Mouse (Mus musculus) G1E (cell line): Measurements from ENCODE around the gene Fam168b. TPM values are rescaled to one million over a fixed set of nuclear protein-coding genes. Genes with fewer than 3 reads are reported as not detected.

Experiments used
- ATAC-seq: 2 replicates; pipeline ENCODE4 v1.8.0; 2016; ENCODE audit warnings: mild to moderate bottlenecking; ENCODE audit not compliant: insufficient number of reproducible peaks, poor library complexity, low FRiP score, severe bottlenecking; ENCODE audit errors: extremely low read depth
- DNase-seq: peaks from one replicate; pipeline ENCODE4 v3.0.0; 2012; ENCODE audit warnings: low spot score
- H3K27me3 ChIP-seq: 2 replicates; pipeline ENCODE4 v1.6.1; 2012; ENCODE audit warnings: mild to moderate bottlenecking, low read length, inconsistent platforms; ENCODE audit not compliant: insufficient read depth
- H3K36me3 ChIP-seq: replicated peaks from 2 replicates; pipeline ENCODE3; 2012; ENCODE audit warnings: mild to moderate bottlenecking, inconsistent platforms
- H3K4me1 ChIP-seq: 2 replicates; pipeline ENCODE4 v1.6.1; 2012; ENCODE audit warnings: low read depth, low read length, inconsistent platforms, mixed read lengths; ENCODE audit not compliant: insufficient read depth
- H3K4me3 ChIP-seq: 2 replicates; pipeline ENCODE4 v1.5.1; 2012; ENCODE audit warnings: low read depth, mild to moderate bottlenecking, inconsistent platforms, low read length, moderate library complexity, mixed read lengths
- H3K9me3 ChIP-seq: replicated peaks from 2 replicates; pipeline ENCODE4 v1.6.1; 2012; ENCODE audit warnings: inconsistent platforms
- CTCF ChIP-seq: IDR thresholded peaks from 2 replicates; pipeline ENCODE4 v1.5.1; 2012; ENCODE audit warnings: low read depth, low read length, inconsistent platforms, mixed read lengths
- GATA1 ChIP-seq: IDR thresholded peaks from 2 replicates; pipeline ENCODE4 v1.6.1; 2012; ENCODE audit warnings: borderline replicate concordance, low read length, inconsistent platforms, mixed read lengths
- GATA2 ChIP-seq: IDR thresholded peaks from 2 replicates; pipeline ENCODE4 v1.6.1; 2012; ENCODE audit warnings: low read depth, low read length, inconsistent platforms, borderline replicate concordance
- POLR2AphosphoS5 ChIP-seq: IDR thresholded peaks from 2 replicates; pipeline ENCODE4 v1.6.1; 2012; ENCODE audit warnings: low read depth, low read length, inconsistent platforms; ENCODE audit not compliant: insufficient replicate concordance
- TAL1 ChIP-seq: conservative IDR thresholded peaks from 2 replicates; pipeline ENCODE4 v1.6.1; 2012; ENCODE audit warnings: low read depth, low read length, inconsistent platforms, mixed read lengths
- polyA plus RNA-seq: library from polyadenylated mRNA; stranded (reverse); fragments of >175 nt; gene quantifications from 2 replicates; pipeline ENCODE4 v1.2.3, GENCODE M21; 2012
- total RNA-seq, 2 experiments: library from RNA; stranded (forward) in 1 of 2; stranded (reverse) in 1 of 2; fragments of 200-1000 nt in 1 of 2; fragments of >200 nt in 1 of 2; fragmentation: Nextera tagmentation in 1 of 2; gene quantifications; 2 replicates each; pipeline ENCODE4 v1.2.3; 2014 to 2017

The Fam168b gene
- total and polyA plus RNA-seq, 3 experiments: 75.1 to 401 (median 95.3) TPM

- Histone ChIP-seq H3K9me3 (no peaks in the 10 kb centered on the region), H3K27me3 (no peaks in the 10 kb centered on the region), H3K4me1 (peaks cover 29% of the 10 kb centered on the region), H3K4me3 (no peak overlapping the region), H3K36me3 (peaks cover 99% of the 10 kb centered on the region)
- TF ChIP-seq CTCF: no peak
- TF ChIP-seq TAL1: no peak
- TF ChIP-seq GATA2: no peak
- no peak for TF ChIP-seq GATA1
- no peak for TF ChIP-seq POLR2AphosphoS5
- DNase-seq: no peak
- ATAC-seq: no peak
Observed at GRCm38 (mm10) chr1:34830934-34831333, 11.9 kb downstream of the Fam168b start.

- DNase-seq (no peak), ATAC-seq (no peak)
- TF ChIP-seq TAL1 (no peak), POLR2AphosphoS5 (no peak), GATA1 (no peak), GATA2 (no peak), CTCF (no peak)
- Histone ChIP-seq H3K27me3 (no peaks in the 10 kb centered on the region), H3K9me3 (no peaks in the 10 kb centered on the region), H3K4me3 (no peak overlapping the region), H3K36me3 (peaks cover 99% of the 10 kb centered on the region), H3K4me1 (peaks cover 23% of the 10 kb centered on the region)
Observed at GRCm38 (mm10) chr1:34828528-34829294, 14.2 kb downstream of the Fam168b start.

- no peak overlapping the region for H3K4me3 ChIP-seq
- TF ChIP-seq CTCF: no peak
- TF ChIP-seq GATA1: no peak
- no peak for TF ChIP-seq TAL1
- no peak for TF ChIP-seq GATA2
- TF ChIP-seq POLR2AphosphoS5: no peak
- peaks cover 23% of the 10 kb centered on the region for H3K4me1 ChIP-seq
- H3K27me3 ChIP-seq: no peaks in the 10 kb centered on the region
- no peak; the same call in 1 of the 2 replicates for ATAC-seq
- DNase-seq: no peak
- peaks cover 99% of the 10 kb centered on the region for H3K36me3 ChIP-seq
- no peaks in the 10 kb centered on the region for H3K9me3 ChIP-seq
Observed at GRCm38 (mm10) chr1:34827900-34828299, 15.0 kb downstream of the Fam168b start.

GRCm38 (mm10) chr1:34825909-34826308, 17.0 kb downstream of the Fam168b start:
- Histone ChIP-seq H3K36me3 (peaks cover 98% of the 10 kb centered on the region), H3K4me3 (no peak overlapping the region), H3K9me3 (no peaks in the 10 kb centered on the region), H3K4me1 (peaks cover 13% of the 10 kb centered on the region), H3K27me3 (no peaks in the 10 kb centered on the region)
- ATAC-seq (no peak), DNase-seq (no peak)
- no peak for TF ChIP-seq CTCF
- no peak for TF ChIP-seq GATA1
- no peak for TF ChIP-seq GATA2
- no peak for TF ChIP-seq POLR2AphosphoS5
- TF ChIP-seq TAL1: no peak

- TF ChIP-seq TAL1 (no peak), GATA2 (no peak), GATA1 (no peak), POLR2AphosphoS5 (no peak), CTCF (no peak)
- H3K4me3 ChIP-seq: no peak overlapping the region
- H3K9me3 ChIP-seq: no peaks in the 10 kb centered on the region
- ATAC-seq: no peak
- peaks cover 9% of the 10 kb centered on the region for H3K4me1 ChIP-seq
- DNase-seq: no peak
- no peaks in the 10 kb centered on the region for H3K27me3 ChIP-seq
- H3K36me3 ChIP-seq: peaks cover 99% of the 10 kb centered on the region
Observed at GRCm38 (mm10) chr1:34824208-34824607, 18.7 kb downstream of the Fam168b start.

GRCm38 (mm10) chr1:34823353-34823752, 19.5 kb downstream of the Fam168b start:
- no peaks in the 10 kb centered on the region for H3K27me3 ChIP-seq
- DNase-seq: no peak
- TF ChIP-seq POLR2AphosphoS5 (no peak), GATA1 (no peak), GATA2 (no peak), TAL1 (no peak), CTCF (no peak)
- H3K4me3 ChIP-seq: no peak overlapping the region
- H3K9me3 ChIP-seq: no peaks in the 10 kb centered on the region
- ATAC-seq: no peak
- peaks cover 99% of the 10 kb centered on the region for H3K36me3 ChIP-seq
- H3K4me1 ChIP-seq: peaks cover 3% of the 10 kb centered on the region; the same call in 1 of the 2 replicates

- Histone ChIP-seq H3K9me3 (no peaks in the 10 kb centered on the region), H3K36me3 (peaks cover 99% of the 10 kb centered on the region), H3K4me3 (no peak overlapping the region), H3K27me3 (no peaks in the 10 kb centered on the region), H3K4me1 (no peaks in the 10 kb centered on the region)
- TF ChIP-seq POLR2AphosphoS5 (no peak), GATA2 (no peak), CTCF (no peak), GATA1 (no peak), TAL1 (no peak)
- no peak for ATAC-seq
- DNase-seq: no peak
Observed at GRCm38 (mm10) chr1:34822746-34823145, 20.1 kb downstream of the Fam168b start.
